Mouse (Mus musculus) liver (tissue): ENCODE data around the gene Acbd3.
A peak's percentile ranks its signal among the peaks of the same experiment; 100 is the strongest.

Source experiments
- DNase-seq: peaks from one replicate; pipeline ENCODE4 v3.0.0-alpha.2; 2020; ENCODE audit warnings: mixed read lengths

The Acbd3 gene

GRCm38 (mm10) chr1:180725704-180726179, at the start of gene Acbd3:
Gene Acbd3, plus strand, starts transcription at chr1:180726043.
- DNase-seq: peak; percentile 95

- DNase-seq: no peak
Observed at GRCm38 (mm10) chr1:180691284-180691683, 34.6 kb upstream of the Acbd3 start.

GRCm38 (mm10) chr1:180696626-180697352, 29.1 kb upstream of the Acbd3 start, which contains the start of gene Mixl1:
Gene Mixl1, minus strand, starts transcription at chr1:180697034.
- DNase-seq: peak; percentile 16

GRCm38 (mm10) chr1:180698063-180698462, 27.8 kb upstream of the Acbd3 start:
- no peak for DNase-seq

- no peak for DNase-seq
Observed at GRCm38 (mm10) chr1:180703400-180703799, 22.4 kb upstream of the Acbd3 start.

- no peak for DNase-seq
Observed at GRCm38 (mm10) chr1:180707368-180707767, 18.5 kb upstream of the Acbd3 start.

- DNase-seq: no peak
Observed at GRCm38 (mm10) chr1:180707813-180708212, 18.0 kb upstream of the Acbd3 start.

- DNase-seq: no peak
Observed at GRCm38 (mm10) chr1:180708935-180709776, 16.7 kb upstream of the Acbd3 start.

- DNase-seq: no peak
Observed at GRCm38 (mm10) chr1:180718756-180719155, 7.1 kb upstream of the Acbd3 start.

GRCm38 (mm10) chr1:180719483-180719882, 6.4 kb upstream of the Acbd3 start:
- no peak for DNase-seq

- DNase-seq: peak; percentile 81
Observed at GRCm38 (mm10) chr1:180719951-180720689, 5.7 kb upstream of the Acbd3 start.

GRCm38 (mm10) chr1:180722608-180723007, 3.2 kb upstream of the Acbd3 start:
- DNase-seq: peak; percentile 17

- no peak for DNase-seq
Observed at GRCm38 (mm10) chr1:180723701-180724238, 2.1 kb upstream of the Acbd3 start.

GRCm38 (mm10) chr1:180726183-180726582, 340 bp downstream of the Acbd3 start:
- peak; percentile 68 for DNase-seq

GRCm38 (mm10) chr1:180729231-180729630, 3.4 kb downstream of the Acbd3 start:
- no peak for DNase-seq

- no peak for DNase-seq
Observed at GRCm38 (mm10) chr1:180747827-180748226, 22.0 kb downstream of the Acbd3 start.

- DNase-seq: no peak
Observed at GRCm38 (mm10) chr1:180752115-180752514, 26.3 kb downstream of the Acbd3 start.

- no peak for DNase-seq
Observed at GRCm38 (mm10) chr1:180754376-180754775, 28.5 kb downstream of the Acbd3 start.

GRCm38 (mm10) chr1:180756711-180757110, 30.9 kb downstream of the Acbd3 start:
- no peak for DNase-seq

- no peak for DNase-seq
Observed at GRCm38 (mm10) chr1:180757252-180757955, 31.6 kb downstream of the Acbd3 start.

GRCm38 (mm10) chr1:180757956-180758520, 32.2 kb downstream of the Acbd3 start:
- no peak for DNase-seq

- no peak for DNase-seq
Observed at GRCm38 (mm10) chr1:180762180-180762579, 36.3 kb downstream of the Acbd3 start.
